Mouse (Mus musculus): Measurements from ENCODE around the gene Pltp.

- no peak for TF ChIP-seq CTCF (IDR thresholded peaks at IDR 0.05)
- TF ChIP-seq EP300 (IDR thresholded peaks at IDR 0.05), result no peak
Observed at GRCm38 (mm10) chr2:164815821-164816220, 41.7 kb downstream of the Pltp start.
